Mouse (Mus musculus): ENCODE measurements around the gene Tada3.
A peak's percentile ranks its signal among the peaks of the same experiment; 100 is the strongest.

The Tada3 gene

GRCm38 (mm10) chr6:113385160-113385714 lies 7.6 kb upstream of the Tada3 start:
- DNase-seq: peak; percentile 87

GRCm38 (mm10) chr6:113384351-113384927 lies 6.8 kb upstream of the Tada3 start:
- DNase-seq: no peak

GRCm38 (mm10) chr6:113380480-113380879 lies 2.8 kb upstream of the Tada3 start:
- peak; percentile 82 for DNase-seq

- DNase-seq: peak; percentile 94
These were observed 1.6 kb upstream of the Tada3 start for GRCm38 (mm10) chr6:113379246-113379645.

- DNase-seq: no peak
These were observed 549 bp downstream of the Tada3 start for GRCm38 (mm10) chr6:113377172-113377495.

GRCm38 (mm10) chr6:113373491-113373890 lies 4.2 kb downstream of the Tada3 start:
- no peak for DNase-seq

GRCm38 (mm10) chr6:113370194-113370929 lies 7.3 kb downstream of the Tada3 start:
- DNase-seq: peak; percentile 80

GRCm38 (mm10) chr6:113368577-113368976 lies 9.1 kb downstream of the Tada3 start:
- DNase-seq: peak; percentile 73

GRCm38 (mm10) chr6:113368124-113368523 lies 9.6 kb downstream of the Tada3 start:
- DNase-seq: peak; percentile 45

- DNase-seq: no peak
These were observed 10.1 kb downstream of the Tada3 start for GRCm38 (mm10) chr6:113367574-113367973.

- peak; percentile 80 for DNase-seq
These were observed 11.0 kb downstream of the Tada3 start for GRCm38 (mm10) chr6:113366639-113367038.

- DNase-seq: peak; percentile 74
These were observed 13.1 kb downstream of the Tada3 start for GRCm38 (mm10) chr6:113364518-113365135.

GRCm38 (mm10) chr6:113362241-113362640 lies 15.4 kb downstream of the Tada3 start:
- DNase-seq: peak; percentile 60

GRCm38 (mm10) chr6:113361476-113361875 lies 16.2 kb downstream of the Tada3 start:
- DNase-seq: no peak

GRCm38 (mm10) chr6:113353696-113354095 lies 24.0 kb downstream of the Tada3 start:
- peak; percentile 92 for DNase-seq

GRCm38 (mm10) chr6:113352820-113353219 lies 24.9 kb downstream of the Tada3 start:
- no peak for DNase-seq

GRCm38 (mm10) chr6:113351653-113352052 lies 26.0 kb downstream of the Tada3 start:
- DNase-seq: peak; percentile 86

- DNase-seq: no peak
These were observed 26.5 kb downstream of the Tada3 start for GRCm38 (mm10) chr6:113351161-113351560.

GRCm38 (mm10) chr6:113350538-113350937 lies 27.1 kb downstream of the Tada3 start:
- DNase-seq: peak; percentile 55

- no peak for DNase-seq
These were observed 30.8 kb downstream of the Tada3 start for GRCm38 (mm10) chr6:113346897-113347296.

- peak; percentile 99 for DNase-seq
These were observed 33.4 kb downstream of the Tada3 start for GRCm38 (mm10) chr6:113344321-113344720.

GRCm38 (mm10) chr6:113343177-113344092 lies 34.2 kb downstream of the Tada3 start, which contains the start of gene Camk1:
TSS of gene Camk1 (minus strand) at chr6:113343984.
- DNase-seq: peak; percentile 99

GRCm38 (mm10) chr6:113342297-113342696 lies 35.4 kb downstream of the Tada3 start:
- peak; percentile 94 for DNase-seq
